Mouse (Mus musculus): ENCODE results near the gene Gm20388.

DNA sequence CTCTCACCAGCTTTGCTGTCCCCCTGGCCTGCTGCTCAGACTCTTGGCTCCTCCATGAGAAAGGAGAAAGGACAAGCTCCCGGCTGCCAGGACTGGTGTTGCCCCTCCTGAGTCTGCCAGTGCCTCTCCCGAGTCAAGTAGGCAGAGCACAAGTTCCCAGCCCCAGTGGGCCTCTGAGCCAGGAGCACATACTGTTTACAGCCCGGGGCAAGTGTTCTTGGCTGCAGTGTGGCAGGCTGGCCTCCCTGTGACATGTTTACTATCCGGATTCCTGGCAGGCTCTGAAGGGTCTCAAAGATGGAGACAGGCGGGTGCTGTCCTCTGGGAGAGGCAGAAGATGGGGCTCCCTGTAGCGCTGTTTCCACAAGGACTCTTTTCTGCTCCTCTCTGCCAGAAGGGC lies 346.3 kb downstream of the Gm20388 start:
- TF ChIP-seq CTCF (IDR thresholded peaks at IDR 0.05; ENCODE audit: low read depth, low read length) (no peak), EP300 (IDR thresholded peaks at IDR 0.05; ENCODE audit: insufficient read depth, low read depth, low read length) (no peak), POLR2A (IDR thresholded peaks at IDR 0.05; ENCODE audit: insufficient read depth, low read length) (no peak)

All from ES-Bruce4 (cell line).